Mouse (Mus musculus) limb, embryonic 15.5 days (tissue): ENCODE results near the gene Zswim8. TPM values are rescaled to one million over a fixed set of nuclear protein-coding genes. Genes with fewer than 3 reads are reported as not detected.

Experiments
- ATAC-seq: fragments of 200-750 bp; cut with Nextera tagmentation; 2 replicates; pipeline ENCODE4 v1.8.0; 2017; ENCODE audit warnings: low read depth, moderate TSS enrichment; ENCODE audit not compliant: insufficient number of reproducible peaks, low FRiP score, low TSS enrichment
- H3K27ac ChIP-seq: fragments of 300-500 bp; sonication (generic); 2 replicates; pipeline ENCODE4 v1.5.1; 2015; ENCODE audit warnings: moderate library complexity, mild to moderate bottlenecking, inconsistent platforms
- H3K27me3 ChIP-seq: fragments of 300-500 bp; sonication (generic); 2 replicates; pipeline ENCODE4 v1.6.1; 2015; ENCODE audit warnings: inconsistent platforms
- H3K36me3 ChIP-seq: fragments of 300-500 bp; sonication (generic); 2 replicates; pipeline ENCODE4 v1.6.1; 2015; ENCODE audit warnings: inconsistent platforms
- H3K4me1 ChIP-seq: fragments of 300-500 bp; sonication (generic); 2 replicates; pipeline ENCODE4 v1.6.1; 2015; ENCODE audit warnings: inconsistent platforms
- H3K4me2 ChIP-seq: fragments of 300-500 bp; sonication (generic); 2 replicates; pipeline ENCODE4 v1.6.1; 2015; ENCODE audit warnings: mild to moderate bottlenecking, inconsistent platforms
- H3K4me3 ChIP-seq: fragments of 300-500 bp; sonication (generic); 2 replicates; pipeline ENCODE4 v1.5.1; 2015; ENCODE audit warnings: mild to moderate bottlenecking, inconsistent platforms
- H3K9ac ChIP-seq: fragments of 300-500 bp; sonication (generic); 2 replicates; pipeline ENCODE4 v1.6.1; 2015; ENCODE audit warnings: inconsistent platforms
- H3K9me3 ChIP-seq: fragments of 300-500 bp; sonication (generic); 2 replicates; pipeline ENCODE4 v1.6.1; 2016; ENCODE audit warnings: inconsistent platforms
- WGBS: fragments of 180-500 bp; shearing (Covaris S2); methylation state at CpG from one replicate; pipeline ENCODE4 v1.1.7; 2015; 5-methylcytosine and 5-hydroxymethylcytosine counted together
- polyA plus RNA-seq: library from polyadenylated mRNA; unstranded; fragments of >200 nt; fragmentation: Nextera tagmentation; extraction: Ambion mirVana; gene quantifications from 2 replicates; pipeline ENCODE4 v1.2.1, GENCODE M21; 2015

Zswim8 gene
- polyA plus RNA-seq, 1 experiment from 2014 or later, result 34.5 TPM

DNA sequence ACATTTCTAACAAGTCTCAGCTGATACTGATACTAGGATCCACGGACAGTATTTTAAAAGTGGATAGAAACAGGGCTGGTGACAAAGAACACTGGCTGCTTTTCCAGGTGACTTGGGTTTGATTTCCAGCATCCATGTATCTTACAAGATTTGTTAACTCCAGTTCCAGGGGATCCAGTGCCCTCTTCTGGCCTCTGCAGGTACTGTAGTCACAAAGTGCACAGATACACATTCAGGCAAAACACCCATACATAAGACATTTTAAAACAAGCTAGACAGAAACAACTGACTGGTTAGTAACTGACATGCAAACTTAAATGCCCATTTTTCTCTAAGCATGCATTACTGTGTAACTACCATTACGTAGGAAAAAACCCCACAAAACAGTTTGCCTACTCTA is 34.4 kb upstream of the Zswim8 start:
- no peaks in the 10 kb centered on the region for H3K9me3 ChIP-seq
- H3K27ac ChIP-seq, result no peak overlapping the region
- peaks cover 9% of the 10 kb centered on the region for H3K4me1 ChIP-seq
- H3K27me3 ChIP-seq, result no peaks in the 10 kb centered on the region
- peaks cover 21% of the 10 kb centered on the region for H3K36me3 ChIP-seq
- no peak overlapping the region for H3K9ac ChIP-seq
- H3K4me2 ChIP-seq, result no peak overlapping the region
- no peak overlapping the region for H3K4me3 ChIP-seq
- ATAC-seq, result no peak
- WGBS, result 96% methylated on average over 2 of the region's 2 CpGs

- H3K9ac ChIP-seq, result no peak overlapping the region
- no peaks in the 10 kb centered on the region for H3K9me3 ChIP-seq
- 12% methylated on average over 13 of the region's 13 CpGs for WGBS
- ATAC-seq, result no peak
- peaks cover 28% of the 10 kb centered on the region for H3K36me3 ChIP-seq
- H3K4me3 ChIP-seq, result peak overlapping the region; percentile 82
- peaks cover 9% of the 10 kb centered on the region for H3K4me1 ChIP-seq
- H3K27me3 ChIP-seq, result no peaks in the 10 kb centered on the region
- H3K4me2 ChIP-seq, result peak overlapping the region; percentile 59
- peak overlapping the region; percentile 94 for H3K27ac ChIP-seq
Measured at GRCm38 (mm10) chr14:20673735-20674063, 33.7 kb upstream of the Zswim8 start.

DNA sequence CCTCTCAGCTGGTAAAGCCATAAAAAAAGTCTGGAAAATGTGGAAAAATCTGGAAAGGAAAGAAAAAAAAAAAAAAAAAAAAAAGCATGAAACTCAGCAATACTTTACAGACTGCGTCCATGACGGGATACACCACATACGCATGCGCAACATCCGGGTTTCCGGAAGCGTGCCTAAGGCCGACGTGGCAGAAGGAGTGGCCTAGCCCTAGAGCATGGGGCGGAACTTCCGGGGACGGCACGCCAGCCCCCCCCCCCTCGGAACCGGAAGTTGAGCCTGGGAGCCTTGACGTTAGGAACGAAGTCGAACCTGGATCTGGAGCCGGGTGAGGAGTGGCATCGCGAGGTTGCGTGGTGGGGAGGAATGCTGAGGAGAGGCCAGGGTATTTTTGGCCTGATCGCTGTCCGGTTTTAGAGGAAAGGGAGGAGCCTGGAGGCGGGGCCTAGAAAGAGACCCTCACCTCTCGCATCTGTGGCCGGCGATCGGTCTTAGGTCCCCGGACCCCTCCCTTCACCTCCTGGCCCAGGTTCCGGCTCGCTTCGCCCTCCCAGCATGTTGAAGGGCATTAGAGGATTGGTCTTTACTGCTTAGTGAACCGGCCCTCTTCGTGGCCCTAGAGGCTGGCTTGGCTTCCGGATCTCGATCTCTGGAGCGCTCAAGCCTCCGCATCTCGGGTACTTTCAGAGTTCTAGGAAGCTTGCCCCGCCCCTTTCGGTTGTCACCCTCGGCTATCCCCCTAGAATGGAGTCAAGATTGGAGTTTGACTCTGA is 33.1 kb upstream of the Zswim8 start, which contains the start of gene Sec24c:
Sec24c (plus strand) TSS at position 245 of the 770 bp plus-strand sequence.
- Histone ChIP-seq H3K9me3 (no peaks in the 10 kb centered on the region), H3K36me3 (peaks cover 33% of the 10 kb centered on the region), H3K9ac (peak within 1 kb of the TSS; percentile 75), H3K4me1 (peaks cover 9% of the 10 kb centered on the region), H3K4me2 (peak within 1 kb of the TSS; percentile 59), H3K27ac (peak within 1 kb of the TSS; percentile 97), H3K27me3 (no peaks in the 10 kb centered on the region), H3K4me3 (peak within 1 kb of the TSS; percentile 82)
- WGBS, result under 1% methylated on average over 43 of the region's 43 CpGs
- ATAC-seq, result peak; percentile 95

DNA sequence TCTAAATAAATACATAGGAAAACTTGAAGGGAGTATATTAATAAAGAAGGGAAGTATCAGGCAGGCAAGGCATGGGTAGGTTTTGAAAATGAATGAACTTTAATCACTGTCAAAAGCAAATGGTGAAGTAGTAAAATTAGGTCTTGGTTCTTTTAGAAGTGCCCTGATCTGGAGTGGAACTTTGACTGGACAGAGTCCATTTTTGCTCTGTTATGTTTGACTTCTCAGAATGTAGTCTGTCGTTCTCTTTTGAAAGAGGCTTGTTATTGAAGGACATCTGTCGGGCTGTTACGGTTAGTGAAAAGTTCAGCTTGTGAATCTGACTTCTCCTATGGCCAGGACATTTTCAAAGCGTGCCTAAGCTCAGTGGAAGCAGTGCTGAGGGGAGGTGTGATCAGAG is 29.4 kb upstream of the Zswim8 start:
- ATAC-seq, result no peak
- Histone ChIP-seq H3K9ac (no peak overlapping the region), H3K4me1 (peaks cover 9% of the 10 kb centered on the region), H3K36me3 (peaks cover 69% of the 10 kb centered on the region), H3K4me3 (no peak overlapping the region), H3K27me3 (no peaks in the 10 kb centered on the region), H3K27ac (no peak overlapping the region), H3K9me3 (no peaks in the 10 kb centered on the region), H3K4me2 (no peak overlapping the region)
- 94% methylated on average over 4 of the region's 4 CpGs for WGBS

DNA sequence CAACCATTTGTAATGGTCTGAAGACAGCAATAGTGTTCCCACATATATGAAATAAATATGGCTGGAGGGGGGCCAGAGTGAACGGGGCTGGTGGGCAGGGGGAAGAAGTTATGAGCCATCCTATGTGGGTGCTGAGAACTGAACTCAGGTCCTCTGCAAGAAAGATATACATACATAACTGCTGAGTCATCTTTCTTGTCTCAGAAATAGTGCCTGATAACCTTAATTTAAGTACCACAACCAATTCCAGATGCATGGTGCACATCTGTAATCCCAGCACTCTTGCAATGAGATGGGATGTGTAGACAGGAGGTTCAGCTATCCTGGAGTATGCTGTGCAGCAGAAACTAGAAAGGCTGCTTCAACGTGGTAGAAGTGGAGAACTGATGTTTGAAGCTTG is 25.6 kb upstream of the Zswim8 start:
- ATAC-seq, result no peak
- H3K4me2 ChIP-seq, result no peak overlapping the region
- H3K9ac ChIP-seq, result no peak overlapping the region
- H3K9me3 ChIP-seq, result no peaks in the 10 kb centered on the region
- no peaks in the 10 kb centered on the region; the same call in 1 of the 2 replicates for H3K4me1 ChIP-seq
- WGBS, result 90% methylated on average over 2 of the region's 2 CpGs
- H3K4me3 ChIP-seq, result no peak overlapping the region
- no peaks in the 10 kb centered on the region for H3K27me3 ChIP-seq
- no peak overlapping the region for H3K27ac ChIP-seq
- peaks cover 98% of the 10 kb centered on the region for H3K36me3 ChIP-seq

GRCm38 (mm10) chr14:20682498-20682897 is 24.9 kb upstream of the Zswim8 start:
- Histone ChIP-seq H3K4me2 (no peak overlapping the region), H3K9me3 (no peaks in the 10 kb centered on the region), H3K27me3 (no peaks in the 10 kb centered on the region), H3K27ac (no peak overlapping the region), H3K9ac (no peak overlapping the region), H3K36me3 (peaks cover 99% of the 10 kb centered on the region), H3K4me3 (no peak overlapping the region), H3K4me1 (no peaks in the 10 kb centered on the region)
- 61% methylated on average over 3 of the region's 3 CpGs for WGBS
- no peak for ATAC-seq

GRCm38 (mm10) chr14:20686576-20686975 is 20.8 kb upstream of the Zswim8 start:
- Histone ChIP-seq H3K27ac (no peak overlapping the region), H3K9ac (no peak overlapping the region), H3K4me1 (no peaks in the 10 kb centered on the region), H3K27me3 (no peaks in the 10 kb centered on the region), H3K4me3 (no peak overlapping the region), H3K36me3 (peaks cover 97% of the 10 kb centered on the region), H3K4me2 (no peak overlapping the region), H3K9me3 (no peaks in the 10 kb centered on the region)
- no peak for ATAC-seq
- WGBS, result 97% methylated on average over 3 of the region's 3 CpGs

GRCm38 (mm10) chr14:20689009-20689408 is 18.3 kb upstream of the Zswim8 start:
- 85% methylated on average over 2 of the region's 2 CpGs for WGBS
- Histone ChIP-seq H3K9me3 (no peaks in the 10 kb centered on the region), H3K4me3 (no peak overlapping the region), H3K27me3 (no peaks in the 10 kb centered on the region), H3K36me3 (peaks cover 98% of the 10 kb centered on the region), H3K9ac (no peak overlapping the region), H3K4me2 (no peak overlapping the region), H3K27ac (no peak overlapping the region), H3K4me1 (0 out of 2 replicates have a peak, but pooled peaks cover 2% of the 10 kb centered on the region)
- ATAC-seq, result no peak

DNA sequence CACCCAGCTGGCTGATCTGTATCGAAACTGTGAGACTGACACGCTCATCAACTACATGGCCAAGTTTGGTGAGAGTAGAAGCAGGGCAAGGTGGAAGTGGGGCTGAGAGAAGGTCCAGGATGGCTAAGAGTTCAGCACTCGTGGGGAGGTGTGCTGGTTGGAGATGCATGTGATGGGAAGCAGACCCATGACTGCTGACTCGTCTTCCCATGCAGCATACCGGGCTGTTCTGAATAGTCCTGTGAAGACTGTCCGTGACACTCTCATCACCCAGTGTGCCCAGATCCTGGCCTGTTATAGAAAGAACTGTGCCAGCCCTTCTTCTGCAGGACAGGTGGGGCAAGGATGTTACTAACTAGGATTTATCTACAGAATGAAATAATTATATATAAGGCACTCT is 15.6 kb upstream of the Zswim8 start:
- Histone ChIP-seq H3K36me3 (peaks cover 74% of the 10 kb centered on the region), H3K4me2 (no peak overlapping the region), H3K9me3 (no peaks in the 10 kb centered on the region), H3K9ac (no peak overlapping the region), H3K27me3 (no peaks in the 10 kb centered on the region), H3K4me3 (no peak overlapping the region), H3K27ac (no peak overlapping the region), H3K4me1 (peaks cover 18% of the 10 kb centered on the region)
- 90% methylated on average over 6 of the region's 6 CpGs for WGBS
- no peak for ATAC-seq

- Histone ChIP-seq H3K9me3 (no peaks in the 10 kb centered on the region), H3K27ac (0 out of 2 replicates have a peak overlapping the region, but pooled peaks have one; percentile 30), H3K4me2 (no peak overlapping the region), H3K27me3 (no peaks in the 10 kb centered on the region), H3K9ac (no peak overlapping the region), H3K36me3 (peaks cover 62% of the 10 kb centered on the region), H3K4me1 (peaks cover 30% of the 10 kb centered on the region), H3K4me3 (no peak overlapping the region)
- WGBS, result 95% methylated on average over 10 of the region's 10 CpGs
- ATAC-seq, result no peak
Measured at GRCm38 (mm10) chr14:20693589-20694101, 13.7 kb upstream of the Zswim8 start.

DNA sequence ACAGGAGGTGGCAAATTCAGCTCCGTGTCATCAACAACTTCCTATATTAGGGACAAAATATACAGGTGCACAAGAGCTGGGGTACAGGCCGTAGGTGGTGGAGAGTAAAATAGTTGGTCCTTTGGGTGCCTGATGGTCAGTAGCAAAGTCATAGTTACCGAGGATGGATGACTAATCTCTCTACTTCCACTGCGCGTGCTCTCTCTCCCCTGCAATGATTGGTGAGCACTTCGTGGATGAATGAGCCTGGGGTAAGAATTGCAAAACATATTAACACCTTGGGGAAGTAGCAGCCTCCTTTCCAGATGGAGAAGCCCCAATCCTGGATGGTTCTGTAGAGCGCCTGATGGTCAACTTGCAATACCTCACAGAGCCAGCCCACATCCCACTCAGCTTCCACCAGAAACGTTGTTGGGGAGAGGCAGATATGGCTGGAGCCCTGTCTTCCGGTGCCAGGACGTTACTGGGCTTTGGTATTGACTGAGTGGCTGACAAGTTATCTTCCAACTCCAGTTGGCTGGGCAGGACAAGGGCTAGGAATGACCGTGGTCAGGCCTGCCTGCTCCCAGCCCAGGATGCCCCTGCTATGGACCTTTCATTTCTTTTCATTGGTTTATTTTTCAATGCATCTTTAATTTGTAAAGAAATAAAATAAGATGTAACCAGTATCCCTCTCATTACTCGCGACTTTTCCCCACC is 13.0 kb upstream of the Zswim8 start:
- H3K4me2 ChIP-seq, result peak overlapping the region; percentile 69
- 0 out of 2 replicates have a peak, but pooled peaks have one; percentile 22 for ATAC-seq
- 0 out of 2 replicates have a peak overlapping the region, but pooled peaks have one; percentile 98 for H3K9ac ChIP-seq
- H3K9me3 ChIP-seq, result no peaks in the 10 kb centered on the region
- H3K36me3 ChIP-seq, result peaks cover 61% of the 10 kb centered on the region
- 50% methylated on average over 13 of the region's 13 CpGs for WGBS
- no peaks in the 10 kb centered on the region for H3K27me3 ChIP-seq
- H3K4me1 ChIP-seq, result peaks cover 33% of the 10 kb centered on the region
- H3K27ac ChIP-seq, result peak overlapping the region; percentile 30; the same call in 1 of the 2 replicates
- H3K4me3 ChIP-seq, result peak overlapping the region; percentile 96
